In genomic region chr11:68468886-68469285, GRCm38 (mm10) we compare ENCODE assay signal across 12 mouse cellular contexts.
"Had no signal": no experiment of that assay in that cellular context is flagged by ENCODE, and none has a peak within 500 bp of the region (broad histone marks: within the 10 kb centered on the region; RNA-seq: fewer than 3 reads in every experiment).

No protein-coding gene starts in this region.

- DNase-seq: kidney, adult 8-10 months; kidney, postnatal 14 days; kidney, postnatal 4 days; liver; lung, adult 18-20 months; lung, postnatal 10 days; lung, postnatal 36 days; midbrain, embryonic 14.5 days; right cerebral cortex, adult 18-20 months; right cerebral cortex, postnatal 25 days; spleen, adult 18-20 months; thymus, postnatal 25 days had no signal
